Mouse (Mus musculus): Measurements from ENCODE around the gene Ckap4. TPM values are rescaled to one million over a fixed set of nuclear protein-coding genes. Genes with fewer than 3 reads are reported as not detected.

Gene Ckap4
- polyA plus RNA-seq, 1 experiment from 2014 or later = 56.5 TPM

DNA sequence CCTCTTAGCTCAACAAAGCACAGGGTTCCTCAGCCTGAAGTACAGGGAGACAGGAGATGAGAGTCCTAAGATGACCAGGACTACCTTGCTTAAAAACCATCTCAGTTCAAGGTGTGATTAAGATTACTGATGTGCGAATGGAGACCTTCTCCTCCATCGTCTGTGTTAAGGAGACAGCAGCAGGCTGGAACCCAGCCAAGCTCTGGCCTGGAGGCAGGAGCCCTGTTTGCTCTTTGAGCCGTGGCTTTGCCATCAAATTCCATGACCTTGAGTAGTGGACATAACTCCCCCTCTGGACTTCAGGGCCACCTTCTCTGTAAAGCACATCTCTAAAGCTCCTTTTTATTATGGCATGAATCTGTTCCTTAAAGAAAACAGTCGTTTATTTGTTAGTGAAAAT lies 2.0 kb upstream of the Ckap4 start:
- Histone ChIP-seq H3K9ac (ENCODE audit: low read length) (0 out of 2 replicates have a peak overlapping the region, but pooled peaks have one; percentile 10), H3K36me3 (ENCODE audit: control insufficient read depth, insufficient read depth) (peaks cover 3% of the 10 kb centered on the region), H3K27ac (ENCODE audit: low read length) (no peak overlapping the region), H3K4me1 (ENCODE audit: control insufficient read depth, insufficient read depth, low read length) (peaks cover 31% of the 10 kb centered on the region), H3K9me3 (replicated peaks; ENCODE audit: control insufficient read depth, low read length) (no peaks in the 10 kb centered on the region), H3K27me3 (ENCODE audit: control insufficient read depth, insufficient read depth, low read length) (no peaks in the 10 kb centered on the region), H3K4me2 (ENCODE audit: low read depth, low read length) (no peak overlapping the region), H3K4me3 (ENCODE audit: low read length) (no peak overlapping the region)
- WGBS = 25% methylated on average over 4 of the region's 4 CpGs
- no peak for ATAC-seq (replicated peaks; ENCODE audit: extremely low read depth, insufficient read depth, low FRiP score)

DNA sequence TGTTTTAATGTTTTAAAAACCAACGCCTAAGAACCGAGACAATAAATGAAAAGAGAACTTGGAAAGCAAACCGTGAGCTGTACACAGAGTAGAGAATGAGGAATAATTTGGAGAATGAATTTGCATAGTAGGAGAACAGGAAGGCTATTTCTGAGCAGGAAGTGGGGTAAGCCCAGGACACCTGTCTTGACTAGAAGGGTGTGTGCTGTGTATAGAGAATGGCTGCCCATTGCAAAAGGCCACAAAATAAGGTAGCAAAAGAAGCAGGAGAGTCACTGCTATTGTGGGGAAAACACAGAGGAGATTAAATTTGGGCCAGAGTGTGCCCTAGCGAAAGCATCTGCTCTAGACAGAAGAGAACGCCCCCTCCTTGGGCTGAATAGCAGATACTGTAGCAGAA lies 1.6 kb upstream of the Ckap4 start:
- Histone ChIP-seq H3K27me3 (ENCODE audit: control insufficient read depth, insufficient read depth, low read length) (no peaks in the 10 kb centered on the region), H3K9ac (ENCODE audit: low read length) (0 out of 2 replicates have a peak overlapping the region, but pooled peaks have one; percentile 10), H3K4me2 (ENCODE audit: low read depth, low read length) (no peak overlapping the region), H3K9me3 (replicated peaks; ENCODE audit: control insufficient read depth, low read length) (no peaks in the 10 kb centered on the region), H3K27ac (ENCODE audit: low read length) (0 out of 2 replicates have a peak overlapping the region, but pooled peaks have one; percentile 10), H3K4me1 (ENCODE audit: control insufficient read depth, insufficient read depth, low read length) (peaks cover 35% of the 10 kb centered on the region), H3K36me3 (ENCODE audit: control insufficient read depth, insufficient read depth) (peaks cover 3% of the 10 kb centered on the region), H3K4me3 (ENCODE audit: low read length) (no peak overlapping the region)
- WGBS = 75% methylated on average over 5 of the region's 5 CpGs
- no peak for ATAC-seq (replicated peaks; ENCODE audit: extremely low read depth, insufficient read depth, low FRiP score)

DNA sequence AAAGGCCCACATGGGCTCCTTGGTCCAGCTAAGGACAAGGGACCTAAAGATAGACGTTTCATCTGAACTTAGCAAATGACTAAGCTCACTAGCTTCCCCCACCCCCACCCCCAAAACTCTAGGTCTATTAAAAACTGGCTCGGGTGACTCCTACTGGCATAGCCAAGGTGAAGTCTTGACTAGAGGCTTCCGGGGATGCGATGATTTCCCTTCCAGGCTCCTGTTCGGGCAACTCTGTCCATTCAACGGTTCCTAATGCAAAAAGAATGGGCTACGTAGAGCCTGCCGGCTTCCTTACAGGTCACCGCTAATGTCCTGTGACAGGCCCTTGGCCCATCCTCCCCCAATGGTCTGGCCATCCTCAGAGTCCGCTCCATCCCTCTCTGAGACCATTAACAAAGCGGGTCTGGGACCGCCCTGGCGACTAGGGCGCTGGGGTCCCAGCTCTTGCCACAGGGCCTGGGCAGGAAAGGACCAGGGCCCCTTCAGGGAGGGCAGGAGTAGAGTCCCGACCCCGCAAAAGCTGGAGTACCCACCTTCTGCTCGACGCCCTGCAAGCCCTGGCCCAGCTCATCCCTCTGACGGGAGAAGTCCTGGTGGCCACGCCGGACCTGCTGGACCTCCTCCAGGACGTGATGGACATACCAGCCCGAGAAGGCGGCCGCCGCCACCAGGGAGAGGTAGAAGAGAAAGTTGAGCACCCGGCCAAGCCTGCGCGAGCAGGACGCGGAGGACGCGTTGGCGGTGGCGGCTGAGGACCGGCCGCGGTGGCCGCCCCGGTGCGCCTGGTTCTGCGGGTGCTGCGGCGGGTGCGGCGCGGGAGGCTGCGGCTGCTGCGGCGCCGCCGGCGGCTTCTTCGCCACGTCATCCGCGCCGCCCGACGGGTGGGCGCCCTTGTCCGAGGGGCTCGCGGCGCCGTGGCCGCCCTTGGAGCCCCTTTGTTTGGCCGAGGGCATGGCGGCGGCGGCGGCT lies 665 bp downstream of the Ckap4 start:
- peaks cover 48% of the 10 kb centered on the region for H3K4me1 ChIP-seq (ENCODE audit: control insufficient read depth, insufficient read depth, low read length)
- peak overlapping the region; percentile 95 for H3K27ac ChIP-seq (ENCODE audit: low read length)
- H3K36me3 ChIP-seq (ENCODE audit: control insufficient read depth, insufficient read depth) = peaks cover 10% of the 10 kb centered on the region
- no peaks in the 10 kb centered on the region for H3K27me3 ChIP-seq (ENCODE audit: control insufficient read depth, insufficient read depth, low read length)
- H3K4me3 ChIP-seq (ENCODE audit: low read length) = peak overlapping the region; percentile 79
- H3K9me3 ChIP-seq (replicated peaks; ENCODE audit: control insufficient read depth, low read length) = no peaks in the 10 kb centered on the region
- ATAC-seq (replicated peaks; ENCODE audit: extremely low read depth, insufficient read depth, low FRiP score) = peak; percentile 19
- 1% methylated on average over 72 of the region's 72 CpGs for WGBS
- peak overlapping the region; percentile 78 for H3K4me2 ChIP-seq (ENCODE audit: low read depth, low read length)
- H3K9ac ChIP-seq (ENCODE audit: low read length) = peak overlapping the region; percentile 95

DNA sequence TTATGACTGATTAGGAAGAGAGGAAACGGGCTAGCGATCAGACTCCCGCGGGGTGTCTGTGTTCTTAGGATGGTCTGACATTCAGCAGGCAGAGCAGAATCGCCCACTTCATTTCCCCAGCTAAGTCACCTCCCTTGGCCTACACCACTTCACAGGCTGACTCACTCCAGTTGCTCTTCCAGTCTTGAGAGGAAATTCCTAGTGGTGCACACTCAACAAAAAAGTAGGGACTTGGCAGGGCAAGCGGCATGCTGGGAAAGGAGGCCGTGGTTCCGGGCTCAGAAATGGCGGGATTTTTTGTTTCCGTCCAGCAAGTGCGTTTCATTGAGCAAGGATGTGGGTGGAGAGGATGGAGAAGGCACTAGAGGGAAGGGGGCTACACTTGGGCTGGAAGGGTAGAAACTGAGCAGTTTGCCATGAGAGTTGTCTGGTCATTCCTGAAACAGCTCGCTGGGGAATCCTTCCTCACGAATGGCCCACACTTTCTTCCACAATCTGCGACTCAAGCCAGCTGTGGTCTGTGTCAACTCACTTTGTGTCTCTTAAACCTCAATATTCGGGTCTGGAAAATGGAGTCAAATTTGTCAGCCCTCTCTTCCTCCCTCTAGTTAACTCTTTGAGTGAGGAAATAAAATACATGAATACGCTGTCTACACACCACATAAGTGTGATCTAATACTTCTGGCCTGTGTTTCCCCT lies 1.5 kb downstream of the Ckap4 start:
- H3K4me3 ChIP-seq (ENCODE audit: low read length) = peak overlapping the region; percentile 79
- peak overlapping the region; percentile 95 for H3K9ac ChIP-seq (ENCODE audit: low read length)
- H3K4me1 ChIP-seq (ENCODE audit: control insufficient read depth, insufficient read depth, low read length) = peaks cover 48% of the 10 kb centered on the region
- peak overlapping the region; percentile 95 for H3K27ac ChIP-seq (ENCODE audit: low read length)
- H3K4me2 ChIP-seq (ENCODE audit: low read depth, low read length) = peak overlapping the region; percentile 78
- peaks cover 18% of the 10 kb centered on the region for H3K36me3 ChIP-seq (ENCODE audit: control insufficient read depth, insufficient read depth)
- WGBS = 39% methylated on average over 16 of the region's 16 CpGs
- ATAC-seq (replicated peaks; ENCODE audit: extremely low read depth, insufficient read depth, low FRiP score) = no peak
- no peaks in the 10 kb centered on the region for H3K27me3 ChIP-seq (ENCODE audit: control insufficient read depth, insufficient read depth, low read length)
- no peaks in the 10 kb centered on the region for H3K9me3 ChIP-seq (replicated peaks; ENCODE audit: control insufficient read depth, low read length)

DNA sequence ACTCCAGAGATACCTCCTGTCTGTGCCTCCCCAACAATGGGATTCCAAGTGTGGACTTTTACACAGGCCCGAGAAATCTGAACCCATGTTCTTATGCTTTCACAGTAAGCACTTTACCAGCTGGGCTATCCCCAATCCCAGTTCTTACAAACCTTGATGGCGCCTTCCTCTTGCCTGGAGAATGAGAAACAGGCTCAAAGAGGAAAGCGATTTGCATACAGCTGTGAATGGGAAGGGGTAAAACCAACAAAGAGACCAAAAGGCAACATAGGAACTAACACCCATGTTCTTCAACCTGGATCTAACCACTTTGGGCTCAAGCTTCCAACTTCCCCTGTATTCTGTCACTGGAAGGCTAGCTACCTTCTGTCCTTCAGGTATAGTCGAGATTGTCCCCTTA lies 2.3 kb downstream of the Ckap4 start:
- ATAC-seq (replicated peaks; ENCODE audit: extremely low read depth, insufficient read depth, low FRiP score) = no peak
- Histone ChIP-seq H3K9ac (ENCODE audit: low read length) (peak overlapping the region; percentile 95), H3K9me3 (replicated peaks; ENCODE audit: control insufficient read depth, low read length) (no peaks in the 10 kb centered on the region), H3K4me1 (ENCODE audit: control insufficient read depth, insufficient read depth, low read length) (peaks cover 48% of the 10 kb centered on the region), H3K27me3 (ENCODE audit: control insufficient read depth, insufficient read depth, low read length) (no peaks in the 10 kb centered on the region), H3K27ac (ENCODE audit: low read length) (peak overlapping the region; percentile 95), H3K4me3 (ENCODE audit: low read length) (peak overlapping the region; percentile 79), H3K36me3 (ENCODE audit: control insufficient read depth, insufficient read depth) (peaks cover 25% of the 10 kb centered on the region), H3K4me2 (ENCODE audit: low read depth, low read length) (peak overlapping the region; percentile 78)
- 86% methylated on average over 4 of the region's 4 CpGs for WGBS

DNA sequence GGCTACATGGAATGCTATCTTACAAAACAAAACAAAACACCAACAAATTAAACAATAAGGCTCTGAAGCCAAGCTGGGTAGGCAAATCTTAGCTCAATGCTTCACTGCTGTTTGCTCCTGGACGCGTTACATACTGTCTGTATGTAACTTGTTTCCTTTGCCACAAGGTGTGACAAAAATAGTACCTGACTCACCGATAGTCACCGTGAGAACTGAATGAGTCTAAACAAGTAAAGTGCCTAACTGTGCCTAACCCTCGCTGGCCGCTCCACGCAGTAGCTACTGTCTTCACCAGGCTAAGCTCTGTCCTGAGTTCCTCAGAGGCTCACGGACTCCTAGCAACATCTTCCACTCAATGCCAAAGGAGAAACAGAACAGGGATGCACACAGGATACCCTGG lies 3.5 kb downstream of the Ckap4 start:
- peak overlapping the region; percentile 78 for H3K4me2 ChIP-seq (ENCODE audit: low read depth, low read length)
- ATAC-seq (replicated peaks; ENCODE audit: extremely low read depth, insufficient read depth, low FRiP score) = no peak
- peaks cover 33% of the 10 kb centered on the region for H3K36me3 ChIP-seq (ENCODE audit: control insufficient read depth, insufficient read depth)
- H3K9ac ChIP-seq (ENCODE audit: low read length) = peak overlapping the region; percentile 37
- H3K9me3 ChIP-seq (replicated peaks; ENCODE audit: control insufficient read depth, low read length) = no peaks in the 10 kb centered on the region
- no peaks in the 10 kb centered on the region for H3K27me3 ChIP-seq (ENCODE audit: control insufficient read depth, insufficient read depth, low read length)
- peak overlapping the region; percentile 95 for H3K27ac ChIP-seq (ENCODE audit: low read length)
- 29% methylated on average over 8 of the region's 8 CpGs for WGBS
- H3K4me1 ChIP-seq (ENCODE audit: control insufficient read depth, insufficient read depth, low read length) = peaks cover 43% of the 10 kb centered on the region
- peak overlapping the region; percentile 39 for H3K4me3 ChIP-seq (ENCODE audit: low read length)

DNA sequence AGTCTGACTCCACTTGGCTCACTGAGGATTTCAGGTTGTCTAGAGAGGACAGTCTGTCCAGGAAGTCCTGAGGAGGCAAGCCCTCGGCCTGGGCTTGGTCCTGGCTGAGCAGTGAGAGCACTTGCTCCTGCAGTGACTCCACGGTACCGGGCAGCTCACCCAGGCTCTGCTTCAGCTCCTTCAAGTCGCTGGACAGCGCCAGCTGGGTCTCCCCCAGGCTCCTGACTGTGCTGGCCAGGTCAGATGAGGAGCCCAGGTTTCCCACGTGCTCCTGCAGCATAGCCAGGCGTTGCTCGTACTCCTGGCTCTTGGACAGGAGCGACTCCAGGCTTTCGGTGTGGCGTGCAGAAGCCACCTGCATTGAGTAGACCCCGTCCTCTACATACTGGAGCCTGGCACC lies 6.2 kb downstream of the Ckap4 start:
- WGBS = 82% methylated on average over 12 of the region's 12 CpGs
- no peak for ATAC-seq (replicated peaks; ENCODE audit: extremely low read depth, insufficient read depth, low FRiP score)
- Histone ChIP-seq H3K36me3 (ENCODE audit: control insufficient read depth, insufficient read depth) (peaks cover 34% of the 10 kb centered on the region), H3K9ac (ENCODE audit: low read length) (no peak overlapping the region), H3K4me3 (ENCODE audit: low read length) (no peak overlapping the region), H3K27me3 (ENCODE audit: control insufficient read depth, insufficient read depth, low read length) (no peaks in the 10 kb centered on the region), H3K4me1 (ENCODE audit: control insufficient read depth, insufficient read depth, low read length) (peaks cover 35% of the 10 kb centered on the region), H3K27ac (ENCODE audit: low read length) (no peak overlapping the region), H3K4me2 (ENCODE audit: low read depth, low read length) (no peak overlapping the region), H3K9me3 (replicated peaks; ENCODE audit: control insufficient read depth, low read length) (no peaks in the 10 kb centered on the region)

DNA sequence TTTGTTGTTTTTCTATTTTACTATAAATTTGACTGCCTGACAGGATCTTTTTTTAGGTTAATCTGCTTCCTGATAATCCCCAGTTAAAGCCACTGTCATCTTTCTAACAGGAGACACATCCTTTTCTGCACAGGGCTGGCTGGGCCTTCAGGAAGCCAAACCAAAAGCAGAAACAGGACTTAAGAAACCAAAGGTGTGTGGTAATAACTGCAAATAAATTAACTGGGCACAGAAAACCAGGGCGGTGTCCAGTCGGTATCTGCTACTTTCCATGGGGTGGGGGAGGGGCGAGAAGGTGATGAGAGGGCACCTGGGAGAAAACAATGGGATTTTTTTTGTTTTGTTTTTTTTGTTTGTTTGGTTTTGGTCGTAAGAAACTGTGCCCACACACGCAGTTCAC lies 6.8 kb downstream of the Ckap4 start:
- H3K4me2 ChIP-seq (ENCODE audit: low read depth, low read length) = no peak overlapping the region
- H3K27me3 ChIP-seq (ENCODE audit: control insufficient read depth, insufficient read depth, low read length) = no peaks in the 10 kb centered on the region
- H3K27ac ChIP-seq (ENCODE audit: low read length) = no peak overlapping the region
- no peak for ATAC-seq (replicated peaks; ENCODE audit: extremely low read depth, insufficient read depth, low FRiP score)
- H3K9ac ChIP-seq (ENCODE audit: low read length) = no peak overlapping the region
- peaks cover 34% of the 10 kb centered on the region for H3K36me3 ChIP-seq (ENCODE audit: control insufficient read depth, insufficient read depth)
- H3K4me3 ChIP-seq (ENCODE audit: low read length) = no peak overlapping the region
- no peaks in the 10 kb centered on the region for H3K9me3 ChIP-seq (replicated peaks; ENCODE audit: control insufficient read depth, low read length)
- WGBS = 70% methylated on average over 5 of the region's 5 CpGs
- H3K4me1 ChIP-seq (ENCODE audit: control insufficient read depth, insufficient read depth, low read length) = peaks cover 29% of the 10 kb centered on the region

DNA sequence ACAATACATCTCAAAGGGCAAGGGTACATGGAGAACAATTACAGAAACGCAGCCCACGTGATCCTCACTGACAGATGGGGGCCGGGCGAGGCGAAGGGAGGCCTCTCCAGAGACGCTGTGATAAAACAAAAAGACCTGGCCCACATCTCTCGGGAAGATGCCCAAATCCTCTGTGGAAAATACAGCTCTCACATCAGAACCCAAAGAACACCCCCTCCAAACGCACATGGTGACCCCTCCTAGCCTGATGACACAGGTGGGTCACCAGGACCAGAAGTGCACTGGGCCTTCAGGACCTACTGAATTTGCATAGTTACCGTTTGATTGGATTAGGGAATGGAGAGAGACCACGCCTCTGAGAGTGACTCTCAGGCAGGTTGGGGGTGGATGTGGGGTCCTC lies 7.4 kb downstream of the Ckap4 start:
- peaks cover 33% of the 10 kb centered on the region for H3K36me3 ChIP-seq (ENCODE audit: control insufficient read depth, insufficient read depth)
- H3K4me2 ChIP-seq (ENCODE audit: low read depth, low read length) = no peak overlapping the region
- no peaks in the 10 kb centered on the region for H3K9me3 ChIP-seq (replicated peaks; ENCODE audit: control insufficient read depth, low read length)
- no peak for ATAC-seq (replicated peaks; ENCODE audit: extremely low read depth, insufficient read depth, low FRiP score)
- no peaks in the 10 kb centered on the region for H3K27me3 ChIP-seq (ENCODE audit: control insufficient read depth, insufficient read depth, low read length)
- H3K4me3 ChIP-seq (ENCODE audit: low read length) = no peak overlapping the region
- H3K9ac ChIP-seq (ENCODE audit: low read length) = no peak overlapping the region
- no peak overlapping the region for H3K27ac ChIP-seq (ENCODE audit: low read length)
- H3K4me1 ChIP-seq (ENCODE audit: control insufficient read depth, insufficient read depth, low read length) = peaks cover 24% of the 10 kb centered on the region
- 73% methylated on average over 10 of the region's 10 CpGs for WGBS

Measured in heart, embryonic 16.5 days (tissue).